Mouse (Mus musculus) layer of hippocampus, adult 18-20 months (tissue): ENCODE data around the gene Krtap11-1. TPM values are rescaled to one million over a fixed set of nuclear protein-coding genes. Genes with fewer than 3 reads are reported as not detected.

Source experiments
- DNase-seq, 2 experiments: peaks; one replicate each; pipeline ENCODE4 v3.0.0; 2022; ENCODE audit warnings: low spot score in 2 of 2
- long read RNA-seq: library from polyadenylated mRNA; stranded (forward); transcript quantifications from one replicate; pipeline ENCODE4 v2.0.0, GENCODE M21; 2021
- total RNA-seq, 2 experiments: library from RNA; stranded (reverse); gene quantifications; 2 replicates each; pipeline ENCODE4 v1.2.3; 2021

The Krtap11-1 gene
- not detected for total RNA-seq
- long read RNA-seq = 0 reads

DNA sequence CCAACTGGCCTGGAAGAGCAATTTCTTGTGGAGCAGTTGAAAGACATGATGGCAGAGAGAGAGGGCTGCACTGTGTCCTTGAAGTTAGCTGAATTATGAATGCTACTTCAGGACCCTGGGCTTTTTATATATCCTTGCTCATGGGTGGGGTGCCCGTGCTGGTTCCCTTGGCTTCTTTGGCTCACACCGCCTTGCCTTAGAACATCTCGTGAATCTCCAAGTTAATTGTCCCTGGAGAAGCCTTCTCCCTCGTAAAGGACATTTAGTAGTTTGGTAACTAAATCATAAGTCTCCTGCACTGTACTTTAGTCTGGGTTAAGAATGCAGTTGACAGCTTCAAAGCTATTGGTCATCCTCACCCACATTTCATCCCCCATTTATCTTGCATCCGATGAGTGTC is at the start of gene Krtap11-1:
TSS of gene Krtap11-1 (minus strand) at position 101 of the 400 bp plus-strand sequence.
- no peak for DNase-seq

DNA sequence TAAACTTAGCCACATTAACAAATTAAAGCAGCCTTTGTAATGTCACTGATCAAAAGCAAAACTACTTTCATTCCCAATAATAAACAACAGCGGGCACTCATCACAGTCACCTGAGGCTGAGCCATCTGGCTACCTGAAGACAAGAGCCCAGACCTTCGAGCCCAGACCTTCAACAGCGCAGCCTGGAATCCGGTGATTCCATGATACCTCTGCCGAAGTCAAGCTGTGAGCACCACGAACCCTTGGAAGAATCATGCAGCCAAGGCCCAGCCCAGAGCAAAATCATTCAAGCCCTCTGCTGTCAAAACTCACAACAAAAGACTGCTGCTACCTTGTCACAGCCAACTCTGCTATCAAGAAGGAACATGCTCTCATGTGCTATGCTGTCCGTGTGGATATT is 47.2 kb upstream of the Krtap11-1 start:
- DNase-seq = no peak

DNA sequence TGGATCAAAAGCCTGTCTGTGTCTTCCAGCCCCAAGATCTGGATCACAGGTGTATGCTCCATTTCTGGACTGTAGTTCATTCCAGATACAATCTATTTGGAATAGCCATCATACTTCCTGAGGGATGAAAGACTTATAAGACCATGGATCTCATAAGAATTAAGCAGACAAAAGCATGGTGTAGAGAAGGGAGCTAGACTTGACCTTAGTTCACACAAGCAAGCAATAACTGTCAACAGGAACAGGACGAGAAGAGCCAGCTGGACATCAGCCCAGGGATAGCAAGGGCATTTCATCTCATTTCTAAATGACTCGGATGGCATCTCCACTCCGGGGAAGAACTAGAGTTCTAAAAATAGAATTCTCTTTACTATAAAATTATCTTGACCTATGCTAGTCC is 46.3 kb upstream of the Krtap11-1 start:
- no peak for DNase-seq

DNA sequence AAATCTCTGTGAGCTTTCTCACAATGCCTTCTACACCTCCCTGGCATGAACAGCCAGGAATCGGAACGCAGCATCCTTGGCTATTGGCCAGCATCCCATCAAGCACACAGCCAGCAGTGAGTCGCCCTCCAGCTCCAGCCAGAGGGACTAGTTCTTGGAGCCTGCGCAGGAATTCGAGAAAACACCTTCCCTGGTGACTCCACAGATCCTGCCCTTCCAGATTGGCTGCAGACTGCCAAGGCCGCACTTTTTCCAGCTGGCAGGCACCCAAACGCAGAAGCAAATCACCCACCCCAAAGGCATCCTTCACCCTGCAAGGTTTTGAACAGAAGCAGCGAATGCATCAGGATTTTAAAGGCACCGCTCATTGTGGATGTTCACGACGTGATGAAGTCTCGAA is 42.7 kb upstream of the Krtap11-1 start:
- DNase-seq = no peak

DNA sequence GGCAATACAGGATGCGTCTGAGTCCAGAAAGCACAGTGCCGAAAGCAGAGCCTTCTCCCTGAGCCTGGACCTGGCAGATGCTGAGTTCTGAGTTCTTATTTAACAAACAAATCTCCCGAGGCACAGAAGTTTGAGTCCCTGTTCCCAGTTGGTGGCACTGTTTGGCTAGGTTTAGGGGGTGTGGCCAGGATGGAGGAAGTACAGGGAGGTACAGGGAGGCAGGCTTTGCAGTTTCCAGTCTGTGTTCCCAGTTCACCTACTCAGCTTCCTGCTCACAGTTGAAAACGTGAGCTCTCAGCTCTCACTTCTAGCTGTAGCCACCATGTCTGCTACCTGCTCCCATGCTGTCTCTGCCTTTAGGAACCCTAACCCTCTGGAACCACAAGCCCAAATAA is 37.8 kb upstream of the Krtap11-1 start:
- DNase-seq = no peak

DNA sequence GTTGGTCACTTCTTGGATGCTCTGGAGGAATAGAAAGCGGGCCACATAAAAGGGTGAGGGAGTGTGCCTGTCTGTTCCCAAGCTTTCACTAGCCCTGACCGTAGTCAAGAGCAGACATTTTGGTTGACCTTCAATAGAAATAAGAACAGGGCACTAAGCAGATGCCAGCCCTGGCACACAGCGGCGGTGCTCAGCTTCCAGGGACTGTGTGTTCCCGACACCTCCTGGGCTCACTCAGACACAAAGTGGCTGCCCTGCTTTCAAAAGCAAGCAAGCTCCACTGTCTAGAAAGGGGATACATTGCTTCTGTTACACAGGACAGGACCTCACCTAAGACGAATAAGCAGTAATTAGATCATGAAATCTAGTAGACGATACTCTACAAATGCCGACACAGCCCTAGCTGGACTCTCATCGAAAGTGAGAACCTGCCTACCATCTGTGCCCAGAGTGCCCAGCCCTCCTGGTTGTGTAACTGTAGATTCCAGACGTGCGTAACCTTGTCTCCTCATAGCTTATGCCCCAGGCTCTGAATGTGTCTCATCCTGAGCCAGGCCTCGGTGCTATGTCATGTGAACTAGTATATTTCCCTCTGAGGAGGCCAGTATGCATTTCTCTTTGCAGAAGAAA is 37.3 kb upstream of the Krtap11-1 start:
- DNase-seq = peak in 1 of 2 experiments; percentile 40

DNA sequence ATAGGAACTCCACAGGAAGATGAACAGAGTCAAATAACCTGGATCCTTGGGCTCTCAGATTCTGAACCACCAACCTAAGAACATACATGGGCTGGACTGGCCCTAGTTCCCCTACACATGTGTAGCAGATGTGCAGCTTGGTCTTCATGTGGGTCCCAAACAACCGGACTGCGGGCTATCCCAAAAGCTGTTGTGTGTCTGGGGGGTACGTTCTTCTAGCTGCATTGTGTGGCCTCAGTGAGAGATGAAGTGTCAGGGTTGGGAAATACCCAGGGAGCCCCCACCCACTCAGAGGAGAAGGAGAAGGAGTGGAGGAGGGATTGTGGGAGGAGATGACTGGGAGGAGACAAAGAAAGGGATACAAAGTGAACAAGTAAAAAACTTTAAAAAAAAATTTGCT is 36.0 kb upstream of the Krtap11-1 start:
- no peak for DNase-seq

DNA sequence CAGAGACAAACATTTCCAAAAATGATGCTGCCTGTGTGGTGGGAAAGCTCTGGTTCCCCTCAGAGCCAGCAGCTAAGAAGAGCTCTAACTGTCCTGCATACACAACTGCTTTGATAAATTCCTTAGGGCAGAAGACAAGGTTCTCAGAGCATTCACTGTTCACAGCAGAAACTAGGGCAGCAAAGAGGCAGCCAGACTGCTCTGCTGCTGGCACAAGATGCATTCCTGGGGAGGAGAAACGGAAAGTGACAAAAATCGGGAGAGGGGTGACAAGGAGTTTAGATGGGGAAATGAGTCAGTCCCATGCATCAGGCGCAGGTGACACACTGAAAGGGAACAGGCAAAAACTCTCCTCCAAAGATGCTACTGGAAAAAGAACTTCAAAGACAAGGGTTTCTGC is 16.2 kb upstream of the Krtap11-1 start:
- no peak for DNase-seq

DNA sequence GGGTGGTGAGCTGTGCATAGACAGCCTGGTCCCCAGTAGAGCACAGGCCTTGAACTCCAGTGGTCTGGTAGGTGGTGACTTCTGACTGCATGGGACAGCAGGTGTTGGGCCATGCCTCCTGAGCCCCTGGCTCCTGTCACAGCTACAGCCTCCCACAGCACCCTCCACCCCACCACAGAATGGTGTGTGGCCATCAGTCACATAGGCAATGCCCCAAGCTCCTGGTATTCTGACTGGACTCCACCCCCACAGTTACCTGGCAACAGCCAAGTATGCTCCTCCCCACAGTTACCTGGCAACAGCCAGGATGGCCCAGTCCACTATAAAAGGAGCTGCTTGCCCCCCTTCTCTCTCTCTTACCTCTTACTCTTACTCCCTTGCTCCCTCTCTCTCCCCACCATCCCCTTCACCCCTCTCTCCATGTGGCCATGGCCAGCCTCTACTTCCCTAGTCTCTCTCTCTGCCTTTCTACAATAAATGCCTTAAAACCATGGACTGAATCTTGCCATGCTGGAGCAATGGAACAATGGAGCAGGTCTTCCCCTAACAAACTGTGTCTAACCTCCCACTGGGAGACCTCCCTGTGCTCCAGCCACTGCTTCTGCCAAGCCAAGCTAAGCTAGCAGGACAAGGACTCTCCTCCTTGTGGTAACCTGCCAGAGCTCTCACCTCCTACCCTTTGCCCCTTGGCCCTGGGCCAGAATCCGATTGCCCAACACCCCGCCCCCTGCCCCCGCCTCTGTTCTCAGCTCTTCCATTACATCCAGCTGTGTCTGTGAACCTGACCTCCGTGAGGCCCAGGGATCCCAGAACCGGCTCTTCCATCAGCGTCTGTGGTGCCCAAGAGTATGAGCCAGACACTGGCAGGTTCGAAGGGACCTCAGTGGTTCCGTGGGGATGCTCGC is 14.9 kb upstream of the Krtap11-1 start:
- no peak for DNase-seq

DNA sequence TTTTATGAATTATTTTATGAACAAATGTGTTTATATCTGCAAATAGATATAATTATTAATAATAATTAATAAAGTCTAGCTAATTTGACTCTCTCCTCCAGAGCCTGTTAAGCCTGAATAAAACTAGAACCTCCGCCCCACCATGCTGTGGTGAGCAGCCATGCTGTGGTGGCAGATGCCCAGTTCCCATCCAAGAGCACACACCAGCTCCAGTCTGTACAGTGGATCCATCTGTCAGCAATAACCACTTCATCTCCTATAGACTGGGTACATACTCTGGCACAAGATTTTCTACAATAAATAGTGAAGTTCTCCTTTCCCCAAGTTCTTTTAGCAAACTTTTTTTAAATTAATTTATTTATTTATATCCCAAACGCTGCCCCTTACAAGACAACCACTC is 10.7 kb upstream of the Krtap11-1 start:
- no peak for DNase-seq

DNA sequence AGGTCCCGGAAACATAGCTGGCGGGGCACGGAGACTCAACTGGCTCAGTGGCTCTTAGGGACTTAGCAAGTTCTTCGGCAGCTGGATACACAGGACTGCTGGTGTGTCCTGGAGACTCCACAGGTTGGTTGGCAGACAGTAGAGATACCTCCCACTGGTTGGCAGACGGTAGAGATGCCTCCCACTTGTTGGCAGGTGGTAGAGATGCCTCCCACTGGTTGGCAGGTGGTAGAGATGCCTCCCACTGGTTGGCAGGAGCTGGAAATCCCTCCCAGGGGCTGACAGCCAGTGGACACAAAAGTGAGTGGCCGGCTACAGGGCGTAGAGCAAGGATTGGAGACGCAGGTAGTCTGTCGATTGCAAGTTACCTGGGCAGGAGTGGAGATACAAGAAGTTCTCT is 467 bp downstream of the Krtap11-1 start:
- peak; percentile 63 to 82 for DNase-seq

DNA sequence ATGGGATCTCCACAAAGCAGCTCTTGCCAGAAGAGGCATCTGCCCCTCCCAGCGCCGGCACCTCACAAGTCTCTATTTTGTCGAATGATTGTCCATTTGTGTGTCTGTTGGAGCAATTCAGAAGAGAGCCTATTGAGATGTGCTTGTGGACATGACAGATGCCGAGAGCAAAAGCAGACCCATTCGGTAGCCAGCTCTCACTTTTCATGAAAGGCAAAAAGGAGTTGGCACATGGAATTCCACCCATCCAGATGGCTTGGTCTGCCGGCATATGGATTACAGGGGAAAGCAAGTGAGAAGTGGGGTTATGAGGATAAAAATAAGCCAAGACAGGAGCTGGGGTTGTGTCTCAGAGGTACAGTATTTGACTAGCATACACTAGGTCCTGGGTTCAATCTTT is 1.8 kb downstream of the Krtap11-1 start:
- DNase-seq = peak; percentile 46 to 80

DNA sequence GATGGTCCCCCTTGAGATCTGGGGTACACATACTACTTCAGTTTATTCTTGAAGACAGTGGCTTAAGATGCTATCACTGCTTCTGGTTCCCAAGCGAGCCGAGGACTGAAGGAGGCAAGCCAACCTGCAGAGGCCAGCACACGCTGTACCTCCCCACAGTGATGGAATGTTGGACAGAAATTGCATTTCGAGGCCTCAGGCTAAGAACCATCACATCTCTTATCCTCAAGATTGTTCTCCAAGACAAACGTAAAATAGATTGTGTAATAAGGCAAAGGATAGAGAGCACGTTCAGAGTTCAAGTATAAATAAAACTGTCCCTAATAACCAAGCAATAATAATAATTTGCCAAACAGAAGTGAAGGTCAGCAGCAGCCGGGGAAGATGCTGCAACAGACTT is 2.8 kb downstream of the Krtap11-1 start:
- DNase-seq = no peak

DNA sequence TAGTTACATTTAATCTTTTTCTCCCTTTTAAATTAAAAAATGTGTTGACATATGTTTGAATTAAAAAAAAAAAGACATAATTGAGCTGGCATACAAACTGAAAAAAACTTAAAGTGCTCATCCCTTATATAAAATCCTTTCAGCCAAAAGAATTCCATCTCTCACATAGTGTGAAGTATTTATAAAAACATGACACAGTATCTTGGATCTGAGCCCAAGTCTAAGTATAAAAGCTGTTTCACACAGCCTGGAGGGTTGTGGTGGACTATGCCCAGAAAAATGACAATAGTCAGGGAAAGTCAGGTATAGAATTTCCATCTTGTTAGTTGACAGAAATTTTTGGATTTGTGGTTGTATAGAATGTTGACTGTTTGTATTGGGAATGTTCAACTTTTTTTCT is 20.7 kb downstream of the Krtap11-1 start:
- no peak for DNase-seq

DNA sequence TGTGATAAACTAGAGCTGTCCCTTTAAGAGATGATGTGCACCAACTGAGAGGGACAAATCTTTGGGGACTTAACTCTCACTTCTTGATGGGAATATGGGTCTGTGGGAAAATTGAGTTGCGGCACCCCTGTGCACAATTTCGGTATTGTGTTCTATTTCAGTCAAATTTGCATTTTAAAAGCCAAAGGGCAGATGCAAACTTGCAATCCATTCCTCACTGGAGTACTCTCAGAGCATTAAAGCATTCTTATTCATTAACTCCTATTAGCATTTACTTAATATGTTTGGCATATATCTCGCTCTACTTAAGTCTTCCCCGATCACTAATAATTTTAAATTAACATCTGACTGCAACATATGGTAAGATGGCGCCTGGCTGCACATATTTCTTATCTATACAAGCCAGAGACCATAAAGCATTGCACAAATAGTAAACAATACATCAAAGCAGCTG is 32.9 kb downstream of the Krtap11-1 start:
- no peak for DNase-seq

DNA sequence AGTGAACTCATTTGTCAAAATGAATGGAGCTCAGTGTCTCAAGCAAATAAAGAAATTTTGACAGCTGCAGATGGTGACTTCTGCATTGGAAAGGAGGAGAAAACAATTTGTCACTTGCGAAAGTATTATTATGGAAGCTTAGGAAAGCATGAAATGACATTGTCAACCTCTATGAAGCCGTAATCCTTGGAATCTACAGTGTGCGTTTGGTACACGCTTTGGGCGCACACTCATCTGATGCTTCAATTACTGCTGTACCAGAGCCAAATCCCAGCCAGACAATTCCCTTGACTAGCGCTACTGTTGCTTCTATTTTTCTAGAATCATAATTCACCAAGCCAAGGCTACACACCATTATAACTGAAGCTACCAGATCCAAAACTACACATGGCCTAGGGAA is 33.6 kb downstream of the Krtap11-1 start:
- no peak for DNase-seq

DNA sequence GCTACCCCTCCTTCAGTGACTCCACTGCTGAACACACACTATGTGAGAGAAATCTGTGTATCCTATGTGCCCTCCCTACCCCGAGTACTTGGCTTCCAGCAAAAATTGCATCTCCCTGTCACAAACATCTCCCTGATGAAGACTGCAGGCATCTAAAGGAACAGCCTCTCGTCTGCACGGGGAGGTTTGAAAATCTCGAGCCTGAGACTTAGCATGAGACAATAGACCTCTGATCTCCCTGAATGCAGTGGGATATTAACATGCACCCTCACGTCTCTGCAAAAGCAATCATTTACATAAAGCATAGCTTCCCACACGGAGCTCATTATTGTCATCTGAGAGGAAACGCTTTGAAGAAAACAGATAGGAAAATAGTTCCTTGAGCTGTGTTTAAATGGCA is 40.4 kb downstream of the Krtap11-1 start:
- DNase-seq = peak in 1 of 2 experiments; percentile 24

DNA sequence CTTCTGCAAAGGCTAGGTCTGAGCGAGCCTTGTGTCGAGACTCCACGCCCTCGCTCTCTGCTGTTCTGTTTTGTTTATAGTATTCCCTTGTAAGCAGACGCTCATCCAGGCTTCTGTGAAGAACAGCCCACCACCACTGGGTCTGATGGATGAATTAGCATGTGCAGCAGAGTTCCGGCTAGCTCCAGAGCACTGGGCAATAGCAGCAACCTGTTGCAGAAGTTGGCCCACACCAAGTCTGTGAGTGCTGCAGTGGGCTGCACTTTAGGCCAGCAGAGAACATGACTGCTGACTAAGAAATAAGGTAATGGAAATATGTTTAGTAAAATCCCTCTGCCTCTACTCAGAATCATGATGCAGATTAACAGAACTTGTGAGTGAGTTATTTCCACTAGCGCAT is 41.1 kb downstream of the Krtap11-1 start:
- DNase-seq = no peak

DNA sequence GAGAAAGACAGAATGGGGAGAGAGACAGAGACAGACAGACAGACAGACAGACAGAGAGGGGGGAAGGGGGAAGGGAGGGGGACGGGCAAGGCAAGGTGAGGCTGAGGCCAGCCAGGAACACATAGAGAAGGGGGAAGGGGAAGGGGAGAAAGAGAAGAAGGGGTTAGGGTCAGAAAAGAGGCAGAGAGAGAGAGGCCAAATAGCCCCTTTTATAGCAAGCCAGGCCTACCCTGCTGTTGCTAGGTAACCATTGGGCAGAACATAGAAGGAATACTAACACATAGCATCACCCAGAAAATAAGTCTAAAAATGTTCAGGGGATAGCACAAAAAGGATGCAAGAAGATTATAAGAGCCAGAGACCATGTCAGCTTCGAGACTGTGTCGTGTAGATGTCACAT is 42.6 kb downstream of the Krtap11-1 start:
- no peak for DNase-seq

DNA sequence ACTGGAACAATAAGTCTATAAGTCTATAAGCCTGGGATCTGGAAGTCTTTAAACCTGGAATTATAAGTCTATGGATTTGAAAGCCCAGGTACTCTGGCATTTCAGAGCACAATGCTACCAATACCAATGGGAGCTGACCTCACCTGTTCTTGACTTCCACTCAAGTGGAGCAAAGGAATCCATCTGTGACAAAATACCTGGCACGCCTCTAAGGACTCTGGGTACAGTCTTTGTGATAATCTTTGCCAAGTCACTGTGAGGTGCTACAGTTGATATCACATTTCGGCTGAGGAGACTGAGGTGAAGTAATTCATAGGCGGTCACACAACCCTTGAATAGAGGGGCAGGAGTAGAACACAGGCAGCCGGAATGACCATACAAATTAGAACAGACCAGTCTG is 50.0 kb downstream of the Krtap11-1 start:
- no peak for DNase-seq

DNA sequence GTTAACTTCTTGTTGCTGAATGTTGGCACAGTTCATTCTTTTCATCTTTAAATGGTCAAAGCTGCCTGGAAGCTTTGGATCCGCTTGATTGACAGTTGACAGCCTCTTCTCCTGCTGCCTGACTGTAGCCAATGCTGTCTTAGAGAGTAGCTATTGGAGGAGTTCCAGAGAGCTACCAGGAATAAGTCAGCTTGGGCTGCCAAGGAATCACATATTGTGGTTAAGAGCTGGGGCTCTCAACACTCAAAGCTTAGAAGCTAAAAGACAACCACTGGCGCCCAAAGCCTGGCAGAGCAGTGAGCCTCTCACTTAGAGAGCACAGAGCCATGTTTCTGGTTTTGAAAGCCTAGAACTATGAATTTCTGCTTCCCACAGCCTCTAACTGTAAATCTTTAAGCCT is 50.4 kb downstream of the Krtap11-1 start:
- DNase-seq = peak in 1 of 2 experiments; percentile 13
